Mouse (Mus musculus): Measurements from ENCODE around the gene Acadvl. TPM values are rescaled to one million over a fixed set of nuclear protein-coding genes. Genes with fewer than 3 reads are reported as not detected.

Acadvl gene
- polyA plus RNA-seq, 1 experiment from 2014 or later = 92.2 TPM

DNA sequence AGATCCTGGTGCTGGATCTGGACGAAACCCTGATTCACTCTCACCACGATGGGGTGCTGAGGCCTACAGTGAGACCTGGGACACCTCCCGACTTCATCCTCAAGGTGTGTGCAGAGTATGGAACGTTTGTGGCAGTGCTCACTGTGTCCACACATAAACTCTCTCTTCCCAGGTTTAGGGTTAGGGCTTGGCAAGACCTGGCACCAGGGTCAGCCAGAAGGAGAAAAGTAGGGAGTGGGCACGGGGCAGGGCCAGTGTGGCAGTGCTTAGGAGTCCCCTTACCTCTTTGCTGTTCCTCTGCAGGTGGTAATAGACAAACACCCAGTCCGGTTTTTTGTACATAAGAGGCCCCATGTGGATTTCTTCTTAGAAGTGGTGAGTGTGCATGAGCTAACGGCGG lies 30.8 kb downstream of the Acadvl start:
- no peak overlapping the region for H3K4me3 ChIP-seq
- no peak for ATAC-seq (ENCODE audit: insufficient number of reproducible peaks, low FRiP score, low TSS enrichment, low read depth)
- 90% methylated on average over 8 of the region's 8 CpGs for WGBS

DNA sequence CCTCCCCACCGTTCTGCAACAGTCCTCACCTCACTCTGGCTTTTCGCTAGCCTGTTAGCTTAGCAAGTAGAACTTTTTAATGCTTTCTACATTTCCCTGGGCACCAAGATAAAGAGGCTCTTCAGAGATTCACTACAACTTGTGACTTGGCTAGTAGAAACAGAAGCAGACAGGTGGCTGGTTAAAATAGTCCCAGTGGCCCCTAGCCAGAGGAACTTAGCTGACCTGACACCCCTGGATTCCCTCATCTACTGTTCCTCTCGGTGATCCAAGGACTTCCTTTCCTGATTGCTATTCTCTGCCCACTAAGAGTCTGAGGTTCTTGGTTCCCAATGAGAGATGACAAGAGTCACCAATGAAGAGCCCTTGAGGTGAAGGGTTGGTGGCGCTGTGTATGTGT lies 31.8 kb downstream of the Acadvl start:
- Histone ChIP-seq H3K9ac (no peak overlapping the region), H3K36me3 (peaks cover 51% of the 10 kb centered on the region), H3K27ac (0 out of 2 replicates have a peak overlapping the region, but pooled peaks have one; percentile 4)

More for the DNA sequence above, 30.8 kb downstream of the Acadvl start:
- no peak overlapping the region for H3K9ac ChIP-seq
- H3K4me2 ChIP-seq = no peak overlapping the region
- peaks cover 57% of the 10 kb centered on the region for H3K36me3 ChIP-seq
- H3K9me3 ChIP-seq = no peaks in the 10 kb centered on the region
- no peak overlapping the region for H3K27ac ChIP-seq
- peaks cover 21% of the 10 kb centered on the region for H3K4me1 ChIP-seq
- no peaks in the 10 kb centered on the region for H3K27me3 ChIP-seq

DNA sequence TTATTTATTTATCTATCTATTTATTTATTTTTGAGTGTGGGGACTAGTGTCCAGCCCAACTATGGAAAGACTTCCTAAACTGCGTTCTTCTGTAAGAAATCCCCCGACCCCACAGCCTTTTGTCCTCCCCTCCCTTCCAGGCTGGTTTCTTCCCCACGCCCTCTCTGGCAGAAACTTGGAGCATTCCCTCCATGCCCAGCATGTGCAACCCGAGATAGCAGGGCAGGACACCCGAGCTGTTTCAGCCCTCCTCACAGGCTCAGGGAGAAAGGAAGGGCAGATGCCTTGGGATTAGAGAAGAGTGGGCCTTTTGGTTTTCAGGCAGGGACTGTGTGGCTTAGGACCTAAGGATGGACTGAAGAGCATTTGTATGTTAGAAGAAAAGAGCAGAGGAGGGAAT lies 32.3 kb downstream of the Acadvl start:
- ATAC-seq (ENCODE audit: insufficient number of reproducible peaks, low FRiP score, low TSS enrichment, low read depth) = no peak
- H3K9me3 ChIP-seq = no peaks in the 10 kb centered on the region
- H3K4me1 ChIP-seq = peaks cover 23% of the 10 kb centered on the region
- no peak overlapping the region for H3K27ac ChIP-seq
- H3K27me3 ChIP-seq = no peaks in the 10 kb centered on the region
- H3K36me3 ChIP-seq = peaks cover 51% of the 10 kb centered on the region
- H3K4me3 ChIP-seq = peak overlapping the region; percentile 90
- WGBS = 32% methylated on average over 5 of the region's 5 CpGs
- peak overlapping the region; percentile 73 for H3K4me2 ChIP-seq
- peak overlapping the region; percentile 93 for H3K9ac ChIP-seq

More for the DNA sequence above, 31.8 kb downstream of the Acadvl start:
- WGBS = 82% methylated on average over 4 of the region's 4 CpGs
- peak overlapping the region; percentile 90; the same call in 1 of the 2 replicates for H3K4me3 ChIP-seq
- no peak for ATAC-seq (ENCODE audit: insufficient number of reproducible peaks, low FRiP score, low TSS enrichment, low read depth)
- no peaks in the 10 kb centered on the region for H3K9me3 ChIP-seq
- H3K27me3 ChIP-seq = no peaks in the 10 kb centered on the region
- peak overlapping the region; percentile 73 for H3K4me2 ChIP-seq
- H3K4me1 ChIP-seq = peaks cover 23% of the 10 kb centered on the region

DNA sequence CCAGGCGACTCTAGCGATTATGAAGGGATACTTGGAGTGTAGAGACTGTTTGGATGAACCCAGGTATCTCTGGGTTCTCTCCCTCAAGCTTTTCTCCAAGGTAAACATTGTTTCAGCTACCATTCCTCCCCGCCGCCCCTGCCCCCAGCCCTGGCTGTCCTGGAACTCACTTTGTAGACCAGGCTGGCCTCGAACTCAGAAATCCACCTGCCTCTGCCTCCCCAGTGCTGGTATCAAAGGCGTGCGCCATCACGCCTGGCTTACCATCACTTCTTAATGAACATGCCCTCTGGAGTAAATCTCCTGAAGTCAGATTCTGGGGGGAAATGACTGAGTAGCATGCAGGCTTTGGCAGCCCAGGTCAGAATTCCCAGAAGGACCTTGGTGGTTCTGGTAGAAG lies 33.0 kb downstream of the Acadvl start, which contains the start of gene Elp5:
TSS of gene Elp5 (minus strand) at position 293 of the 400 bp plus-strand sequence.
- peak within 1 kb of the TSS; percentile 73 for H3K4me2 ChIP-seq
- peaks cover 23% of the 10 kb centered on the region for H3K4me1 ChIP-seq
- WGBS = 58% methylated on average over 8 of the region's 8 CpGs
- no peaks in the 10 kb centered on the region for H3K9me3 ChIP-seq
- peaks cover 49% of the 10 kb centered on the region for H3K36me3 ChIP-seq
- H3K27ac ChIP-seq = peak within 1 kb of the TSS; percentile 99
- peak within 1 kb of the TSS; percentile 93 for H3K9ac ChIP-seq
- no peaks in the 10 kb centered on the region for H3K27me3 ChIP-seq
- no peak for ATAC-seq (ENCODE audit: insufficient number of reproducible peaks, low FRiP score, low TSS enrichment, low read depth)
- H3K4me3 ChIP-seq = peak within 1 kb of the TSS; percentile 90

DNA sequence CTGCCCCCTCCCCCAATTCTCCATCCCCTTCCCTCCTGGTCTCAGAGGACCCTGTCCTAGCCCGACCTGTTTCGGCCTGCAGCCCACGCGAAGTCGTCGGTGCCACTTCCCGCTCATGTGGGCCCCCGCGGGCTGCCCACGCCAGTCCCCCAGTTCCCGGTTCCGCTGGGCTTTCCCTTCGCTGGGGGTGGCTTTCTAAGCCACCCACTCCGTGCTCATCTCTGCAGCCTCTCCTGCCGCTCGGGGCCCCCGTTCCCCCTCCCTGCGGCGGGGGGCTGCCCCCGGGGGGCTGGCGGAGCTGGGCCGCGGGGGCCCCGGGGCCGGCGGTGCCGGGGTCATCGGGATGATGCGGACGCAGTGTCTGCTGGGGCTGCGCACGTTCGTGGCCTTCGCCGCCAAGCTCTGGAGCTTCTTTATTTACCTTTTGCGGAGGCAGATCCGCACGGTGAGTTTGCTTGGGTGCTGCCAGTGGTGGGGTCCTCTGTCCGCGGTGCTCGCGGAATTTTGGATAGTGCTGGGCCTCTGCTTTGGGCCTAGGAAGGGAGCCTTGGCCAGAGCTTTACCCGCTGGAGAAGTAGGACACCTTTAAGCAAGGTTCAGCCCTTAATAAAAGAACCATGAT lies 34.0 kb downstream of the Acadvl start, which contains the start of gene Ctdnep1:
TSS of gene Ctdnep1 (plus strand) at position 16 of the 622 bp plus-strand sequence.
- WGBS = under 1% methylated on average over 40 of the region's 43 CpGs
- Histone ChIP-seq H3K4me3 (peak within 1 kb of the TSS; percentile 90), H3K9ac (peak within 1 kb of the TSS; percentile 93), H3K4me2 (peak within 1 kb of the TSS; percentile 82), H3K4me1 (peaks cover 23% of the 10 kb centered on the region), H3K27ac (peak within 1 kb of the TSS; percentile 99), H3K9me3 (no peaks in the 10 kb centered on the region), H3K36me3 (peaks cover 49% of the 10 kb centered on the region), H3K27me3 (no peaks in the 10 kb centered on the region)
- ATAC-seq (ENCODE audit: insufficient number of reproducible peaks, low FRiP score, low TSS enrichment, low read depth) = no peak

DNA sequence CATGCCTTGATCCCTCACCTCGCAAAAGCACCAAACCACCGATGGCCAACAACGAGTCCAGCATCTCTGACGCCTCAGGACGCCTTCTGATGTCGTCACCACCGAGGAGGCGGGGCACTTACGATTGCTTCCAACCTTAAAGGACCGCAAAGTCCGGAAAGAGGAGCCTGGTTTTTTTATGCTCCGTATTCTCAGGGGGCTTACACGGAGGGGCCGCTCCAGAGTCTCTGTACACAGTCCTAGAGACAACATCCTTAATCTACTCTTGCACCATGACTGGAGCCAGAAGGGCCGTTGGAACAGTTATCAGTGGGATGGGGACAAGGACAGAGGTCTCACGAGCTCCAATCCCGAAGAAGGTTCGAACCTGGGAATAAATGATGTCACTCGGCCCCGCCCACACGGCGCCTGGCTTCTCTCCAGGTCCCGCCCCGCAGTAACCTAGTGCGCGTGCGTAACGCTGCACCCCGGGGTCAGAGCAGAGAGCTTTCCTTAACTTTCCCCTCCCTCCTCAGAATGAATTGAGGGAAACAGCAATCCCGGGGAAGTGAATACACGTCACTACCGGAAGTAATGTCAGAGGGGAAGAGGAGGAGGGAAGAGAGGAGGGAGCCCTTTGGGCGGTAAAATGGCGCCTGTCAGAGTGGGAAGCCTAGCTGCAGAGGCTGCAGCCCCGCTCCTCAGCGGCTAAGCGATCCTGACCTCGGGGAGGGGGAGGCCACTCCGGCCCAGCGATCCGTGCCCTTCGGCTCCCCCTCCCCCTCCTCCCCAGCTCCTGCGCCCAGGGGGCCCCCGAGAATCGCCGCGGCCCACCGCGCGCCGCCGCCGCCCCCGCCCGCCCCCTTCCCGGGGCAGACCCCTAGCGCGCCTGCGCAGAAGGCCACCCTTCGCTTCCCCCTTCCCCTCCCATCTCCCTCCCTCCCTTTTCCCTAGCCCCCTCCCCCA lies 34.7 kb downstream of the Acadvl start:
- Histone ChIP-seq H3K27ac (peak overlapping the region; percentile 99), H3K4me3 (peak overlapping the region; percentile 90), H3K9me3 (no peaks in the 10 kb centered on the region), H3K4me1 (peaks cover 23% of the 10 kb centered on the region), H3K9ac (peak overlapping the region; percentile 93), H3K27me3 (no peaks in the 10 kb centered on the region), H3K36me3 (peaks cover 52% of the 10 kb centered on the region), H3K4me2 (peak overlapping the region; percentile 82)
- ATAC-seq (ENCODE audit: insufficient number of reproducible peaks, low FRiP score, low TSS enrichment, low read depth) = peak; percentile 96
- WGBS = under 1% methylated on average over 36 of the region's 60 CpGs

DNA sequence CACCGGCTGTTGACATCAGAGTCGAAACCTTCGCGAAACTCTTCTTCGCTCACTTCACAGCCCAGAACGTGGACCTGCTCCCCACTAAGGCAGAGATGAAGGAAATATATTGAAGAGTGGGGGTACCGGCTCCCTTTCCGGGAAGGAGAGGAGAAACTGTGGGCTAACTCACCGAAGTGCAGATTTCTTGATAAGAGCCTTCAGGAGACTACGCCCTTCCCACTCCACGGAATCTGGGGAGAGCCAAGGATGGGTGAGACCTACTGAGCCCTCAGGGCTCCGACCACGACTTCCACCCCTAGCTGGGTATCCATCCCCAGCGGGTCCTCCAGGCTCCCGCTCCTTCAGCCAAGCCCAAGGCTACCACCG lies 35.4 kb downstream of the Acadvl start:
- H3K9me3 ChIP-seq = no peaks in the 10 kb centered on the region
- peak overlapping the region; percentile 82 for H3K4me2 ChIP-seq
- H3K4me1 ChIP-seq = peaks cover 23% of the 10 kb centered on the region
- H3K4me3 ChIP-seq = peak overlapping the region; percentile 90
- 3% methylated on average over 16 of the region's 16 CpGs for WGBS
- peak overlapping the region; percentile 99 for H3K27ac ChIP-seq
- H3K27me3 ChIP-seq = no peaks in the 10 kb centered on the region
- ATAC-seq (ENCODE audit: insufficient number of reproducible peaks, low FRiP score, low TSS enrichment, low read depth) = no peak
- H3K9ac ChIP-seq = peak overlapping the region; percentile 58
- peaks cover 52% of the 10 kb centered on the region for H3K36me3 ChIP-seq

DNA sequence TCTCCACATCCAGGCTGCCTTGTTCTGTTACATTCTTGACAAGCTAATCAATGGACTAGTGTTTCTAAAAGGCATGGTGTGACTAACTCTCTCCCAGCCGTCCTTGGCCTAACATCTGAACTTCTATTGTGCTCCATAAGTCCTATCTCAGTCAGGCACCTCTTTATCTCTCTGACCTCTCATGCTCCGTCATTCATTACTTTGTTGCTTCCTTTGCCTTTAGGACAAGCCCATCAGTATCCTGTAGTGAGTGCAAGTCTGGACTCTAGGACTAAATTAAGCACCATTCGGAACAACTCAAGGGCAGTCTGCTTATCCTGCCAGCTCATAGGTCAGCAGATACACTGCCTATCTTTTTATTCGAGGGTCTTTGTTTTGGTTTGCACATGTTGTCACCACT lies 38.9 kb downstream of the Acadvl start:
- H3K27ac ChIP-seq = no peak overlapping the region
- peaks cover 6% of the 10 kb centered on the region for H3K4me1 ChIP-seq
- no peak for ATAC-seq (ENCODE audit: insufficient number of reproducible peaks, low FRiP score, low TSS enrichment, low read depth)
- H3K36me3 ChIP-seq = peaks cover 71% of the 10 kb centered on the region
- H3K9ac ChIP-seq = no peak overlapping the region
- H3K27me3 ChIP-seq = no peaks in the 10 kb centered on the region
- no peak overlapping the region for H3K4me3 ChIP-seq
- H3K9me3 ChIP-seq = no peaks in the 10 kb centered on the region
- WGBS = 90% methylated on average over 4 of the region's 4 CpGs
- H3K4me2 ChIP-seq = no peak overlapping the region

DNA sequence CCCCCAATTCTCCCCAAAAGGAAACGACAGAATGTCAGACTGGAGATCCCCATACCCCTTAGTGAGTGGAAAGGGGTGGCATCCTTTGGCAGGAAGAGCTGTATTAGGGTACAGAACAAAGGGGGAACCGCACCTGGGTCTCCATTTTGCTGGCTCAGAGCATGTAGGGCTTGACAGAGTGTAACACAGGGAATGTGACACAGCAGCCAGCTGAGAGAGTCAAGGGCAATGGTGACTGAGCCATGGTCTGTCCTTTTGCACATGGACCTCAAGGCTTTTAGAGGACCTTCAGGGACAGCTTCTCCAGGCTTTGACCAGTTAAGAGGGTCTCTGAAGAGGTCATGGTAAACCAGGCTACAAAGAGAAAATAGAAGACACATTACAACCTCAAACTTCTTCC lies 40.3 kb downstream of the Acadvl start:
- no peak overlapping the region for H3K9ac ChIP-seq
- 98% methylated on average over 2 of the region's 2 CpGs for WGBS
- peaks cover 6% of the 10 kb centered on the region for H3K4me1 ChIP-seq
- no peak overlapping the region for H3K4me3 ChIP-seq
- no peaks in the 10 kb centered on the region for H3K9me3 ChIP-seq
- peaks cover 81% of the 10 kb centered on the region for H3K36me3 ChIP-seq
- no peak for ATAC-seq (ENCODE audit: insufficient number of reproducible peaks, low FRiP score, low TSS enrichment, low read depth)
- no peak overlapping the region for H3K27ac ChIP-seq
- H3K27me3 ChIP-seq = no peaks in the 10 kb centered on the region
- H3K4me2 ChIP-seq = no peak overlapping the region

DNA sequence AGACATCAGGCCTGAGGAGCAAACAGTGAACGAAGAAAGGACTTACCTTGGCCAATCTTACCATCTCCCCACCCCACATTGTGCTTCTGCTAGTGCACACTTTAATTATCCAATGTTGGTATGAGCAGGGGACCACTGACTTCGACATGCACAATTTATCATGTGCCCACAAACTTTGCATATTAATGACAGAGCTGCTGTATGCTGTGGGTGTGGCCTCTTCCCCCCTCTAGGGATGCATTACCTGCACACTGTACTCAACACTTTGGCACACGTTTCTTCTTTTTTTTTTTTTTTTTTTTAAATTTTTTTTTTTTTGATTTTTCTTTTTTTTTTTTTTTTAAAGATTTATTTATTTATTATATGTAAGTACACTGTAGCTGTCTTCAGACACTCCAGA lies 44.4 kb downstream of the Acadvl start:
- WGBS = 78% methylated on average over 3 of the region's 3 CpGs
- H3K9ac ChIP-seq = no peak overlapping the region

DNA sequence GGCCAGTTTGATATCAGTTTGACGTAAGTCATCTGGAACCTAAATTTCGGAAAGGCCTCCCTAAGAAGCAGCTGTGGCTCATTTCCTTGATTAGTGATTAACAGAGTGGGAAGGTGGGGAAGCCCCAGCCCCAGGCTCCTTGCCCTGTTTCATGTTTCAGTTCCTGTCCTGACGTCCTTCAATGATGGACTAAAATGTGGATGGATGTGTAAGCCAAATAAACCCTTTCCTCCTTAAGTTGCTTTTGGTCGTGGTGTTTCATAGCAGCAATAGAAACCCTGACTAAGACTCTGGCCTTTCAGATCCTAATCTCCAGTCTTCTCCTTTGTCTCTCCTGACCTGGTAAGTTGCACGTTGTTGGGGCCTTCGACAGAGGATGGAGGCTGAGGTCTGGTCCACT lies 45.0 kb downstream of the Acadvl start:
- Histone ChIP-seq H3K4me3 (no peak overlapping the region), H3K9me3 (no peaks in the 10 kb centered on the region), H3K4me2 (no peak overlapping the region), H3K36me3 (peaks cover 68% of the 10 kb centered on the region), H3K9ac (no peak overlapping the region), H3K27ac (no peak overlapping the region), H3K4me1 (peaks cover 20% of the 10 kb centered on the region), H3K27me3 (peaks cover 24% of the 10 kb centered on the region)
- no peak for ATAC-seq (ENCODE audit: insufficient number of reproducible peaks, low FRiP score, low TSS enrichment, low read depth)
- 81% methylated on average over 6 of the region's 6 CpGs for WGBS

More for the DNA sequence above, 44.4 kb downstream of the Acadvl start:
- no peak overlapping the region for H3K4me2 ChIP-seq
- peaks cover 19% of the 10 kb centered on the region for H3K27me3 ChIP-seq
- peaks cover 72% of the 10 kb centered on the region for H3K36me3 ChIP-seq
- no peaks in the 10 kb centered on the region for H3K9me3 ChIP-seq
- no peak for ATAC-seq (ENCODE audit: insufficient number of reproducible peaks, low FRiP score, low TSS enrichment, low read depth)
- peaks cover 14% of the 10 kb centered on the region for H3K4me1 ChIP-seq
- no peak overlapping the region for H3K4me3 ChIP-seq
- no peak overlapping the region for H3K27ac ChIP-seq

DNA sequence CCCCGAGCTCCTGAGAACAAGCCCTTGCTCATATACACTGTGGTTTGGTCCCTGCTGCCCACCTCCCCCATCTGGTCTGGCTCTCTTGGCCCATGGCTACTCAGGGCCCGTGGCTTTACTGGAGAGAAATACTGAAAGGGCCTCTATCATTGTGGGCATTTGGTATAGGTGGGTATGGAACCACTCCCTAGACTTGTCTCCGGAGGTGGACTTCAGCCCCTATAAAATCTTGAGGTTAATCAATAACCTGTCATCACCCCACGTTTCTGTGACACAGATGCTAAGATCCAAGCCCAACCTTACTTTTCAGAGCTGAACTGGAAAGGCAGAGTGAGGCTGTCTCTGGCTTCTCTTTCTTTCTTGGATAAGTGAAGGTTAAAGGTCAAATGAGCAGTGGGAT lies 46.4 kb downstream of the Acadvl start:
- no peak for ATAC-seq (ENCODE audit: insufficient number of reproducible peaks, low FRiP score, low TSS enrichment, low read depth)
- no peak overlapping the region for H3K4me2 ChIP-seq
- no peak overlapping the region for H3K9ac ChIP-seq
- H3K27me3 ChIP-seq = peaks cover 38% of the 10 kb centered on the region
- peaks cover 54% of the 10 kb centered on the region for H3K36me3 ChIP-seq
- WGBS = 80% methylated on average over 4 of the region's 4 CpGs
- peaks cover 24% of the 10 kb centered on the region for H3K4me1 ChIP-seq
- H3K4me3 ChIP-seq = no peak overlapping the region
- no peak overlapping the region for H3K27ac ChIP-seq
- no peaks in the 10 kb centered on the region for H3K9me3 ChIP-seq
